Mouse (Mus musculus) C2C12 (cell line): ENCODE results near the gene Pkmyt1.

Experiments used
- CEBPB ChIP-seq: IDR thresholded peaks from one replicate; pipeline ENCODE4 v1.6.1; 2011; ENCODE audit warnings: low read depth, mild to moderate bottlenecking, control low read depth, moderate library complexity
- CTCF ChIP-seq: IDR thresholded peaks from one replicate; pipeline ENCODE4 v1.5.1; 2011; ENCODE audit not compliant: control insufficient read depth, insufficient read depth, insufficient read length
- MAX ChIP-seq: IDR thresholded peaks from one replicate; pipeline ENCODE4 v1.6.1; 2011; ENCODE audit warnings: mild to moderate bottlenecking, control low read depth
- MYOG ChIP-seq: IDR thresholded peaks from one replicate; pipeline ENCODE4 v1.6.1; 2011; ENCODE audit not compliant: control insufficient read depth, insufficient read length; ENCODE audit errors: extremely low read depth
- USF1 ChIP-seq: IDR thresholded peaks from one replicate; pipeline ENCODE4 v1.6.1; 2011; ENCODE audit warnings: low read depth, mild to moderate bottlenecking, control low read depth, moderate library complexity

- no peak for TF ChIP-seq CTCF
- TF ChIP-seq MAX = no peak
- no peak for TF ChIP-seq USF1
- no peak for TF ChIP-seq MYOG
- TF ChIP-seq CEBPB = peak; percentile 51
Observed at GRCm38 (mm10) chr17:23726758-23727142, 614 bp downstream of the Pkmyt1 start.
